Mouse (Mus musculus) A20 (cell line): ENCODE data around the gene Exosc10.
A peak's percentile ranks its signal among the peaks of the same experiment; 100 is the strongest.

Experiments used
- DNase-seq: peaks from one replicate; pipeline ENCODE4 v3.0.0-alpha.2; 2011; ENCODE audit warnings: low read depth, low spot score

Exosc10 gene

DNA sequence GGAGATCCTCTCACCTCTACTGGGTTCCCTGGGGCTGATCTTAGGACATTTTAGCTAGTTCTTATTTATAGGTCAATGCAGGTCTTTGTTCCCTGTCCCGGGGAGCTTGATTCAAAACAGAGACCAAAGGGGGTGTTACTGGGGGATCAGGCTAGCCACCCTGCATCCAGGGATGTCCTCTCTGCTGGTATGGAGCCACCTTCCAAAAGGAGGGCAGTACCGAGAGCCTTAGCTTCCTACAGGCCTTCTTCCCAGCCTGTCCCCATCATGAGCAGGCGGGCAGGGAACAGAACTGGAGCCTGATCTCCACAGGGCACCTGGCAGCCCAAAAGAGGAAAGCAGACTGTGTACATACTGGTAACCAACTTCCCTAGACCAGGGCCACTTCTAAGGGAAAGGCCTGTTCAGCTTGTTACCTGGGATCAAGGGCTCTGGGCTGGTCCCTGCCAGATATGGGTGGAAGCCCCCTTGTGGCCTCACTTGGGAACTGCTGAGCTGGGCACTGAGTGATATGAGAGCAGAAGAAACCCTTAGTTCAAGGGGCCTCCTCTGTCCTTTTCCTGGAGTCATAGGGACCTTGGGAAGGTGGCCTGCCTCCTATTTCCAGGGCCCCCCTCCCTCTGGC, 46.4 kb downstream of the Exosc10 start:
- peak; percentile 66 for DNase-seq

DNA sequence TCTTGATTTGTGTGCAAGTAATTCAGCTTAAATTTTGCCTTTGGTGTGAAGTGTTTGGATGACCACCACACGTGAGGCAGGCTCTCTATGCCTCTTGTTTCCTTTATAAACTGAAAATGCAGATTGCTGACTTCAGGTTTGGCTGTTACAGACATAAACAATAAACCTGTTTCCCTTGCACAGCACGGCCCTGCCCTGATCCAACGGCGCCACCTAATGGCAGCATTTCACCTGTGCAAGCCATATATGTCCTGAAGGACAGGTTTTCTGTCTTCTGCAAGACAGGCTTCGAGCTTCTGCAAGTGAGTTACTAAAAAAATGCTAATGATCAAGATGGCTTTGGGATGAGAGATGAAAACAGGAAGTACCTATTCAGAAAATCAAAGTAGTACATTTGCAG, 49.5 kb downstream of the Exosc10 start:
- peak; percentile 82 for DNase-seq

GRCm38 (mm10) chr4:148609805-148610204, 51.6 kb downstream of the Exosc10 start:
- DNase-seq, result no peak

GRCm38 (mm10) chr4:148610631-148611364, 52.6 kb downstream of the Exosc10 start:
- peak; percentile 29 for DNase-seq

- no peak for DNase-seq
Observed at GRCm38 (mm10) chr4:148612557-148612956, 54.3 kb downstream of the Exosc10 start.

GRCm38 (mm10) chr4:148613738-148614137, 55.5 kb downstream of the Exosc10 start:
- no peak for DNase-seq

- no peak for DNase-seq
Observed at GRCm38 (mm10) chr4:148619805-148620204, 61.6 kb downstream of the Exosc10 start.

DNA sequence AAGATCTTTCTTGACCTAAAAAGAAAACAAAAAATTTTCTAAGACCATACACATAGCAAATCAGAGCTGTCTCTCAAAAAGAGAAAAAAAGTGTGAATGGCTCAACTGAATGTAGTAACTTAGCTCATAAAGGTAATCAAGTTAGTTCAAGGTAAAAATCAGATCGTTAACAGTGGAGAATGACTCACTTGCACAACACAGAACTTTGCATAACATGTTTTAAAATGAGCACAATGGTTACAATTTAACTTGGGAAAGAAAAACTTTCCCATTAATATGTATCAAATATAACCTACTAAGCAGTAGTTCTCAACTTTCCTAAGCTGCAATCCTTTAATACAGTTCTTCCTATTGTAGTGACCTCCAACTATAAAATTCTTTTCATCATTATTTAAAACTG, 62.5 kb downstream of the Exosc10 start:
- DNase-seq, result no peak

DNA sequence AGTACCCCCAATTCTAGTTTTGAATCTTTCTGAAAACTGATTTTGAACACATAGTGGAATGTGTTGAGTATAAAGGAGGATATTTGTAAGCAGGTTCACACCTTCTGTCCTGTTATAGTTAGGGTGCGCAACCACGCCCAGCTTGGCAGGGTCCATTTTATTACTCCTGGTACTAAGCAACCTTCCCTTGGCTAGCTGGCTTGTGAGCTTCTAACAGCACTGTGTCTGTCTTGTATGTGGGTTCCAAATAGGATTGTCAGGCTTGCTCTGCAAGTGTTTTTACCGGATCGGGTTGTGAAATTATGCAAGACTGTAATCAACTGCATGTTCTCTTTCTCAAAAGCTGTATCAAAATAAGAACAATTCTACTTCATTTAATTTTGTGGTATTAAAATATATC, 64.3 kb downstream of the Exosc10 start:
- DNase-seq, result no peak

GRCm38 (mm10) chr4:148623609-148624008, 65.4 kb downstream of the Exosc10 start:
- DNase-seq, result no peak

- no peak for DNase-seq
Observed at GRCm38 (mm10) chr4:148625010-148625409, 66.8 kb downstream of the Exosc10 start.

DNA sequence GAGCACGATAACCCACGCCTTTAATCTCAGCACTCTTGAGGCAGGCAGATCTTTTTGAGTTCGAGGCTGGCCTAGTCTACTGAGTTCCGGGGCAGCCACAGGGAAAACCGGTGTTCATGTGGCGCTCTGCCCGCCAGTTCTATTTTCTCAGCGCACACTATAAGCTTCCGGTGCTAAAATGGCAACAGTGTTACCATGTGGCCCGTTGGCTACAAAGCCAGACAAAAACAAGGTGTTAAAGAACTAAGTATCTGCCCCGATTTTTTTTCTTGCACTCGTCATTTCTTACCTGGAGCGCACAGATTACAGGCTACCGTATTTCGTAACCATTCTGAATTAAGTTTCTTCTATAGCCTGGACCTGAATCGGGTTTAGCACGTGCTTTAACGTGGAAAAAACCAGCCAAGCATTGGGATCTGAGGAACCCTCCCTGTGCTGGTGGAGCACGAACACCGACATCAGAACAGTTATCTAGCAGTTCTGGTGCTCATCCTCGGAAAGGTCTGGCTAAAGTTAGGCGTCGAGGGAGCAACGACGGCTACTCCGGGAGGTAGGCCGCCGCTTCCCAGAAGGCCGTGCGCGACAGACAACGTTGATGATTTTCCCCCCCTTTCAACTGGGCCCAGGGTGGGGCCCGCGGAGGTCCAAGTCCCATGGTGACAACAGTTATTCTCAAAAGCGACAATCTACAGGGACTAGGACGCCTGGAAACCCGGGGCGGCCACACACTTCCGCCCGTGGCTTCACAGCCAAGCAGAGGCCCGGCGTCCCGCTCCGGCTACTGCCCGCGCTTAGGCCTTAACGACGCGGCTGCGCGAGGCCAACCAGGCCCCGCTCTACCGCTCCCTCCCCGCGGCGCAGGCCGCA, 67.8 kb downstream of the Exosc10 start:
- peak; percentile 78 for DNase-seq

- DNase-seq, result peak; percentile 98
Observed at GRCm38 (mm10) chr4:148626623-148627185, 68.5 kb downstream of the Exosc10 start, which contains the start of gene Tardbp. Gene Tardbp, minus strand, starts transcription at chr4:148627019.

GRCm38 (mm10) chr4:148627246-148627645, 69.0 kb downstream of the Exosc10 start:
- peak; percentile 28 for DNase-seq
